Mouse (Mus musculus) forebrain, embryonic 11.5 days (tissue): ENCODE results near the gene Cmc2. TPM values are rescaled to one million over a fixed set of nuclear protein-coding genes. Genes with fewer than 3 reads are reported as not detected.

ENCODE experiments used
- ATAC-seq: fragments of 200-750 bp; cut with Nextera tagmentation; replicated peaks from 2 replicates; pipeline ENCODE4 v1.8.0; 2017; ENCODE audit warnings: moderate TSS enrichment; ENCODE audit not compliant: low FRiP score
- DNase-seq: peaks from one replicate; pipeline ENCODE4 v3.0.0-alpha.2; 2017; ENCODE audit warnings: low spot score
- H3K27ac ChIP-seq: fragments of 300-500 bp; sonication (generic); 2 replicates; pipeline ENCODE4 v1.5.1; 2014; ENCODE audit warnings: low read depth, low read length
- H3K27me3 ChIP-seq: fragments of 300-500 bp; sonication (generic); 2 replicates; pipeline ENCODE4 v1.6.1; 2014; ENCODE audit warnings: mild to moderate bottlenecking, low read length, mixed read lengths; ENCODE audit not compliant: control insufficient read depth, insufficient read depth
- H3K36me3 ChIP-seq: fragments of 300-500 bp; sonication (generic); 2 replicates; pipeline ENCODE4 v1.6.1; 2014; ENCODE audit warnings: mild to moderate bottlenecking, low read length, moderate library complexity, mixed read lengths; ENCODE audit not compliant: control insufficient read depth, insufficient read depth
- H3K4me1 ChIP-seq: fragments of 300-500 bp; sonication (generic); replicated peaks from 2 replicates; pipeline ENCODE4 v1.6.1; 2014; ENCODE audit warnings: low read length, mixed read lengths; ENCODE audit not compliant: control insufficient read depth, insufficient read depth
- H3K4me2 ChIP-seq: fragments of 300-500 bp; sonication (generic); 2 replicates; pipeline ENCODE4 v1.6.1; 2014; ENCODE audit warnings: low read depth, mild to moderate bottlenecking, low read length, moderate library complexity, mixed read lengths; ENCODE audit not compliant: severe bottlenecking
- H3K4me3 ChIP-seq: fragments of 300-500 bp; sonication (generic); 2 replicates; pipeline ENCODE4 v1.5.1; 2014; ENCODE audit warnings: low read depth, low read length
- H3K9ac ChIP-seq: fragments of 300-500 bp; sonication (generic); 2 replicates; pipeline ENCODE4 v1.6.1; 2014; ENCODE audit warnings: low read length
- H3K9me3 ChIP-seq: fragments of 300-500 bp; sonication (generic); 2 replicates; pipeline ENCODE4 v1.6.1; 2016; ENCODE audit warnings: low read length, mixed read lengths; ENCODE audit not compliant: control insufficient read depth
- WGBS: fragments of 180-500 bp; shearing (Covaris S2); extraction: QIAGEN DNeasy Blood & Tissue Kit; methylation state at CpG from one replicate; pipeline ENCODE4 v1.1.7; 2014; 5-methylcytosine and 5-hydroxymethylcytosine counted together
- polyA plus RNA-seq: library from polyadenylated mRNA; unstranded; fragments of >200 nt; fragmentation: Nextera tagmentation; extraction: Ambion mirVana; gene quantifications from 2 replicates; pipeline ENCODE4 v1.2.1, GENCODE M21; 2014

Cmc2 gene
- polyA plus RNA-seq, 1 experiment from 2014 or later, result 83.9 TPM

- H3K27ac ChIP-seq, result no peak overlapping the region
- ATAC-seq, result 0 out of 2 replicates have a peak, but pooled peaks have one; percentile 44
- H3K9ac ChIP-seq, result no peak overlapping the region
- no peaks in the 10 kb centered on the region for H3K9me3 ChIP-seq
- H3K4me2 ChIP-seq, result no peak overlapping the region
- no peaks in the 10 kb centered on the region for H3K27me3 ChIP-seq
- H3K4me3 ChIP-seq, result no peak overlapping the region
- DNase-seq, result no peak
- no peaks in the 10 kb centered on the region for H3K36me3 ChIP-seq
- 90% methylated on average over 2 of the region's 2 CpGs for WGBS
- H3K4me1 ChIP-seq, result no peaks in the 10 kb centered on the region
Measured at GRCm38 (mm10) chr8:116872761-116873342, 48.4 kb downstream of the Cmc2 start.

GRCm38 (mm10) chr8:116868699-116869098, 52.6 kb downstream of the Cmc2 start:
- Histone ChIP-seq H3K9ac (no peak overlapping the region), H3K27ac (no peak overlapping the region), H3K4me2 (no peak overlapping the region), H3K27me3 (no peaks in the 10 kb centered on the region), H3K36me3 (no peaks in the 10 kb centered on the region), H3K4me3 (no peak overlapping the region), H3K4me1 (no peaks in the 10 kb centered on the region), H3K9me3 (no peaks in the 10 kb centered on the region)
- DNase-seq (peak; percentile 69), ATAC-seq (no peak; the same call in 1 of the 2 replicates)
- 52% methylated on average over 4 of the region's 4 CpGs for WGBS

DNA sequence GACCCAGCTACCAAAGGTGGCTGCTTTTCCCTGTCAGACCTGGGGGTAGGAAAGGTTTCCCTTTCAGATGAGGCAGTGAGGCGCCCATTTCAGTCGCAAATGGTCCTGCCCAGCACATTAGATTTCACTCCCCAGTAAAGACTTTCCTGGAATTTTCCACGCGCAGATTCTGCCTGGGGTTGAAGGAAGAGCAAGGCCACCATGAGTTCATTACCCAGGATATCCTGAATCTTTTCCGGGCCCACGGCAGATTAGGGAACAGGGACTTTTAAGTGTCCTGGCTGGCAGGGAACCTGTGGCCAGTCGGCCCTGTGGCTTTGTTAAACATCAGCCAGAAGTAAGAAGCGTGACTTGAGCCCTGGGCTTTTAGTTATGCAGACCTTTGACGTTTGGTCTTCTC, 53.9 kb downstream of the Cmc2 start:
- Histone ChIP-seq H3K27me3 (no peaks in the 10 kb centered on the region), H3K4me1 (no peaks in the 10 kb centered on the region), H3K27ac (no peak overlapping the region), H3K9ac (no peak overlapping the region), H3K4me2 (no peak overlapping the region), H3K4me3 (no peak overlapping the region), H3K9me3 (no peaks in the 10 kb centered on the region), H3K36me3 (no peaks in the 10 kb centered on the region)
- WGBS, result 74% methylated on average over 9 of the region's 9 CpGs
- ATAC-seq (no peak), DNase-seq (no peak)

GRCm38 (mm10) chr8:116866118-116866903, 54.9 kb downstream of the Cmc2 start:
- DNase-seq (peak; percentile 59), ATAC-seq (no peak)
- H3K9me3 ChIP-seq, result no peaks in the 10 kb centered on the region
- H3K36me3 ChIP-seq, result no peaks in the 10 kb centered on the region
- no peaks in the 10 kb centered on the region for H3K27me3 ChIP-seq
- 72% methylated on average over 13 of the region's 13 CpGs for WGBS
- H3K4me2 ChIP-seq, result no peak overlapping the region
- H3K4me1 ChIP-seq, result no peaks in the 10 kb centered on the region
- no peak overlapping the region for H3K4me3 ChIP-seq
- H3K27ac ChIP-seq, result no peak overlapping the region
- no peak overlapping the region for H3K9ac ChIP-seq

DNA sequence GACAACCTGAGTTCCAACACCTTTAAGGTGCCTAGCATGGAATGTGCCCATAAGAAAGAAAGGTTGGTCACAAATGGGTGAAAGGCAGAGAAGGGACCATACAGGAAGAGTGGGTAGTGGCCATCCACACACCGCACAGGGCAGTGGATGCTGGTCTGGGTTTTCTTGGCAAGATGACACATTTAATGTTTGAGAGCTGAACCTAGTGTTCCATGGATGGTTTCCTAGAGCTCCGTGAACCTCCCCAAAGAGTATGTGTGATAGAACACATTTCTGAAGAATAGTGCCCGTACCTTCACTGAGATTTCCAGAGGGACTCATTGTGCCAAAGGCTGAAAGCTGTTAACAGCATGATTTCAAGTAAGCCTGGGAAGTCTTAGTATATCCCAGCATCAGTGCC, 56.7 kb downstream of the Cmc2 start:
- H3K9ac ChIP-seq, result no peak overlapping the region
- no peaks in the 10 kb centered on the region for H3K4me1 ChIP-seq
- no peak overlapping the region for H3K4me2 ChIP-seq
- WGBS, result 92% methylated on average over 3 of the region's 3 CpGs
- H3K9me3 ChIP-seq, result no peaks in the 10 kb centered on the region
- no peak overlapping the region for H3K27ac ChIP-seq
- H3K4me3 ChIP-seq, result no peak overlapping the region
- no peak for DNase-seq
- no peaks in the 10 kb centered on the region for H3K36me3 ChIP-seq
- H3K27me3 ChIP-seq, result no peaks in the 10 kb centered on the region
- no peak for ATAC-seq

- Histone ChIP-seq H3K27ac (no peak overlapping the region), H3K9me3 (no peaks in the 10 kb centered on the region), H3K4me2 (no peak overlapping the region), H3K4me1 (no peaks in the 10 kb centered on the region), H3K4me3 (no peak overlapping the region), H3K27me3 (no peaks in the 10 kb centered on the region), H3K9ac (no peak overlapping the region), H3K36me3 (no peaks in the 10 kb centered on the region)
- ATAC-seq, result no peak
- WGBS, result 62% methylated on average over 9 of the region's 9 CpGs
- DNase-seq, result no peak
Measured at GRCm38 (mm10) chr8:116864022-116864387, 57.2 kb downstream of the Cmc2 start.

- Histone ChIP-seq H3K4me2 (peak overlapping the region; percentile 42), H3K27me3 (no peaks in the 10 kb centered on the region), H3K4me1 (no peaks in the 10 kb centered on the region), H3K9me3 (no peaks in the 10 kb centered on the region), H3K9ac (peak overlapping the region; percentile 41), H3K27ac (no peak overlapping the region), H3K4me3 (peak overlapping the region; percentile 19), H3K36me3 (no peaks in the 10 kb centered on the region)
- ATAC-seq (0 out of 2 replicates have a peak, but pooled peaks have one; percentile 24), DNase-seq (peak; percentile 60)
- WGBS, result 4% methylated on average over 30 of the region's 30 CpGs
Measured at GRCm38 (mm10) chr8:116863357-116864021, 57.8 kb downstream of the Cmc2 start.

- WGBS, result 82% methylated on average over 4 of the region's 4 CpGs
- ATAC-seq, result no peak
- H3K36me3 ChIP-seq, result no peaks in the 10 kb centered on the region
- H3K9me3 ChIP-seq, result no peaks in the 10 kb centered on the region
- DNase-seq, result no peak
- H3K27ac ChIP-seq, result no peak overlapping the region
- no peaks in the 10 kb centered on the region for H3K27me3 ChIP-seq
- no peak overlapping the region for H3K9ac ChIP-seq
- H3K4me1 ChIP-seq, result no peaks in the 10 kb centered on the region
- no peak overlapping the region for H3K4me3 ChIP-seq
- H3K4me2 ChIP-seq, result no peak overlapping the region
Measured at GRCm38 (mm10) chr8:116862191-116862590, 59.1 kb downstream of the Cmc2 start.
